Mouse (Mus musculus) hindbrain, embryonic 11.5 days (tissue): ENCODE data around the gene Nucks1. TPM values are rescaled to one million over a fixed set of nuclear protein-coding genes. Genes with fewer than 3 reads are reported as not detected.

Source experiments
- ATAC-seq: fragments of 200-750 bp; cut with Nextera tagmentation; 2 replicates; pipeline ENCODE4 v1.8.0; 2017; ENCODE audit warnings: mild to moderate bottlenecking, moderate TSS enrichment, moderate library complexity; ENCODE audit not compliant: low FRiP score
- DNase-seq: peaks from one replicate; pipeline ENCODE4 v3.0.0-alpha.2; 2015; ENCODE audit warnings: low spot score
- H3K27ac ChIP-seq: fragments of 300-500 bp; sonication (generic); 2 replicates; pipeline ENCODE4 v1.5.1; 2014; ENCODE audit warnings: mild to moderate bottlenecking, low read depth, low read length
- H3K27me3 ChIP-seq: fragments of 300-500 bp; sonication (generic); 2 replicates; pipeline ENCODE4 v1.6.1; 2014; ENCODE audit warnings: mild to moderate bottlenecking, low read length, moderate library complexity, mixed read lengths; ENCODE audit not compliant: control insufficient read depth, insufficient read depth
- H3K36me3 ChIP-seq: fragments of 300-500 bp; sonication (generic); 2 replicates; pipeline ENCODE4 v1.6.1; 2014; ENCODE audit warnings: mild to moderate bottlenecking, low read length, moderate library complexity, mixed read lengths; ENCODE audit not compliant: control insufficient read depth, insufficient read depth
- H3K4me1 ChIP-seq: fragments of 300-500 bp; sonication (generic); replicated peaks from 2 replicates; pipeline ENCODE4 v1.6.1; 2014; ENCODE audit warnings: low read length, mixed read lengths; ENCODE audit not compliant: control insufficient read depth, insufficient read depth
- H3K4me2 ChIP-seq: fragments of 300-500 bp; sonication (generic); replicated peaks from 2 replicates; pipeline ENCODE4 v1.6.1; 2014; ENCODE audit warnings: mild to moderate bottlenecking, low read depth, low read length
- H3K4me3 ChIP-seq: fragments of 300-500 bp; sonication (generic); 2 replicates; pipeline ENCODE4 v1.5.1; 2014; ENCODE audit warnings: low read depth, low read length
- H3K9ac ChIP-seq: fragments of 300-500 bp; sonication (generic); 2 replicates; pipeline ENCODE4 v1.6.1; 2014; ENCODE audit warnings: low read depth, low read length
- H3K9me3 ChIP-seq: fragments of 300-500 bp; sonication (generic); 2 replicates; pipeline ENCODE4 v1.6.1; 2016; ENCODE audit warnings: low read length; ENCODE audit not compliant: control insufficient read depth
- WGBS: fragments of 180-500 bp; shearing (Covaris S2); extraction: QIAGEN DNeasy Blood & Tissue Kit; methylation state at CpG from one replicate; pipeline ENCODE4 v1.1.7; 2014; 5-methylcytosine and 5-hydroxymethylcytosine counted together
- polyA plus RNA-seq: library from polyadenylated mRNA; unstranded; fragments of >200 nt; fragmentation: Nextera tagmentation; extraction: Ambion mirVana; gene quantifications from 2 replicates; pipeline ENCODE4 v1.2.1, GENCODE M21; 2014

Gene Nucks1
- polyA plus RNA-seq, 1 experiment from 2014 or later, result 66.1 TPM

DNA sequence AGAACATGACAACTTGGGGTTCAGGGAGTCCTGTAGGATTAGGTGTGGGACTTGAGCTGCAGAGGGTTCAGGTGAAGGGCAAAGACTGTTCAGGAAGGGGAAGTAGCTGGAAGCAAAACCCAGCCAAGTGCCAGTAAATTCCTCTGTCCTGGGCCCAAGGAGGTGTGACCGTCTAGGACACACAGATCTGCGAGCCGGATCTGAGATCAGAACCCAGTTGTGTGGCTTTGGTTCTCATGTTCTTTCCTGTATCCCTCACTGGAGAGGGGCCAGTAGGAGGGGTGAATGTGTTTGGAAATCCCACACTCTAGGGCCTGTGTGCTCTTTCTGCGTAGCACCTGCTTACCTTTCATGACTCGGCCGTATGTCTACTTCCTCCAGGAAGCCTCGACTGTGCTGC is 57.0 kb downstream of the Nucks1 start:
- Histone ChIP-seq H3K4me2 (no peak overlapping the region), H3K27me3 (peaks cover 10% of the 10 kb centered on the region; the same call in 1 of the 2 replicates), H3K9ac (no peak overlapping the region), H3K4me3 (no peak overlapping the region), H3K36me3 (no peaks in the 10 kb centered on the region), H3K27ac (no peak overlapping the region), H3K4me1 (peaks cover 35% of the 10 kb centered on the region), H3K9me3 (no peaks in the 10 kb centered on the region)
- no peak for ATAC-seq
- DNase-seq, result no peak
- WGBS, result 82% methylated on average over 7 of the region's 7 CpGs

- H3K36me3 ChIP-seq, result no peaks in the 10 kb centered on the region
- no peak overlapping the region for H3K4me2 ChIP-seq
- H3K27ac ChIP-seq, result no peak overlapping the region
- peaks cover 40% of the 10 kb centered on the region for H3K4me1 ChIP-seq
- ATAC-seq, result no peak
- no peak overlapping the region for H3K9ac ChIP-seq
- H3K27me3 ChIP-seq, result peaks cover 10% of the 10 kb centered on the region; the same call in 1 of the 2 replicates
- no peaks in the 10 kb centered on the region for H3K9me3 ChIP-seq
- DNase-seq, result no peak
- WGBS, result 34% methylated on average over 3 of the region's 3 CpGs
- no peak overlapping the region for H3K4me3 ChIP-seq
Measured at GRCm38 (mm10) chr1:131968556-131968955, 58.2 kb downstream of the Nucks1 start.

DNA sequence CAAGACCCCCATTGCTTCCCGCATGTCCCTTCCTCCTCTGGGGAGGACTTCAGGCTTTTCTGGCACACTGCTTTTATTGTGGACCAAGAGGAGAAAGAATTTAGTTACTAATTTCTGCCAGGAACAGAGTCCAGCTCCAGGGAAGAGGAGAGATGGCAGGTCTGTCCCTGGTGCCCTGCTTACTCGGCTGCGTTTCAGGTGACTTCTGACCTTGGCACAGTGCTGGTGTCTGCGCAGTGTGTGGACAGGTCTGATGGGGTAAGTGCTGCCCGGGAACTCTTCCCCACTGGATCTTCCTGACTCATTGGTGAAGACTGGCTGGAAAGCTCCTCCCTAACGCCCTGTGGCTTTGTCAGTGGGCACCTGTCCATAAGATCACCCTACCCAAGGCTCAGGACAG is 58.6 kb downstream of the Nucks1 start:
- H3K4me3 ChIP-seq, result no peak overlapping the region
- H3K9me3 ChIP-seq, result no peaks in the 10 kb centered on the region
- no peaks in the 10 kb centered on the region for H3K36me3 ChIP-seq
- 69% methylated on average over 6 of the region's 6 CpGs for whole genome bisulfite sequencing
- DNase-seq (no peak), ATAC-seq (no peak)
- H3K27ac ChIP-seq, result 0 out of 2 replicates have a peak overlapping the region, but pooled peaks have one; percentile 1
- H3K4me1 ChIP-seq, result peaks cover 38% of the 10 kb centered on the region
- peaks cover 8% of the 10 kb centered on the region; the same call in 1 of the 2 replicates for H3K27me3 ChIP-seq
- no peak overlapping the region for H3K4me2 ChIP-seq
- H3K9ac ChIP-seq, result no peak overlapping the region

GRCm38 (mm10) chr1:131969825-131970224 is 59.5 kb downstream of the Nucks1 start:
- H3K4me1 ChIP-seq, result peaks cover 37% of the 10 kb centered on the region
- WGBS, result 39% methylated on average over 4 of the region's 4 CpGs
- no peak overlapping the region for H3K27ac ChIP-seq

DNA sequence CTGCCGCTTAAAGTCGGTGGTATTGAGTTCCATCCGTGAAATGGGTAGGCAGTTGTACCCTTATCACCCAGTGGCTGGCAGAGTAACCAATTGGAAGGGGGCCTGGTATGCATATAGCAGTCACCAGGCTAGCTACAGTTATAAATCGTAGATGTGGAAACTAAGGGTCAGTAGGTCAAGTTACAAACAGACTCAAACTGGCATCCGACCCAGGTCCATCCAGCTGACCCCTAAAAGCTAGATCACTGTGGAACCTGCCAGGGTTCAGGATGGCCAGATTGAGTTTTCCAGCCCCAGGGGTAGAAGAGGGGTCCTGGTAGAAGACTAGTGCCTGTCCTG is 60.0 kb downstream of the Nucks1 start:
- Histone ChIP-seq H3K27me3 (no peaks in the 10 kb centered on the region; the same call in 1 of the 2 replicates), H3K4me1 (peaks cover 37% of the 10 kb centered on the region), H3K9me3 (no peaks in the 10 kb centered on the region), H3K9ac (no peak overlapping the region), H3K36me3 (no peaks in the 10 kb centered on the region), H3K4me2 (0 out of 2 replicates have a peak overlapping the region, but pooled peaks have one; percentile 11), H3K27ac (peak overlapping the region; percentile 95), H3K4me3 (no peak overlapping the region)
- DNase-seq, result no peak
- WGBS, result 30% methylated on average over 5 of the region's 5 CpGs
- ATAC-seq, result no peak; the same call in 1 of the 2 replicates

More at GRCm38 (mm10) chr1:131969825-131970224, 59.5 kb downstream of the Nucks1 start:
- Histone ChIP-seq H3K36me3 (no peaks in the 10 kb centered on the region), H3K4me3 (no peak overlapping the region), H3K4me2 (no peak overlapping the region), H3K9me3 (no peaks in the 10 kb centered on the region), H3K9ac (no peak overlapping the region), H3K27me3 (no peaks in the 10 kb centered on the region; the same call in 1 of the 2 replicates)
- ATAC-seq (no peak), DNase-seq (no peak)

DNA sequence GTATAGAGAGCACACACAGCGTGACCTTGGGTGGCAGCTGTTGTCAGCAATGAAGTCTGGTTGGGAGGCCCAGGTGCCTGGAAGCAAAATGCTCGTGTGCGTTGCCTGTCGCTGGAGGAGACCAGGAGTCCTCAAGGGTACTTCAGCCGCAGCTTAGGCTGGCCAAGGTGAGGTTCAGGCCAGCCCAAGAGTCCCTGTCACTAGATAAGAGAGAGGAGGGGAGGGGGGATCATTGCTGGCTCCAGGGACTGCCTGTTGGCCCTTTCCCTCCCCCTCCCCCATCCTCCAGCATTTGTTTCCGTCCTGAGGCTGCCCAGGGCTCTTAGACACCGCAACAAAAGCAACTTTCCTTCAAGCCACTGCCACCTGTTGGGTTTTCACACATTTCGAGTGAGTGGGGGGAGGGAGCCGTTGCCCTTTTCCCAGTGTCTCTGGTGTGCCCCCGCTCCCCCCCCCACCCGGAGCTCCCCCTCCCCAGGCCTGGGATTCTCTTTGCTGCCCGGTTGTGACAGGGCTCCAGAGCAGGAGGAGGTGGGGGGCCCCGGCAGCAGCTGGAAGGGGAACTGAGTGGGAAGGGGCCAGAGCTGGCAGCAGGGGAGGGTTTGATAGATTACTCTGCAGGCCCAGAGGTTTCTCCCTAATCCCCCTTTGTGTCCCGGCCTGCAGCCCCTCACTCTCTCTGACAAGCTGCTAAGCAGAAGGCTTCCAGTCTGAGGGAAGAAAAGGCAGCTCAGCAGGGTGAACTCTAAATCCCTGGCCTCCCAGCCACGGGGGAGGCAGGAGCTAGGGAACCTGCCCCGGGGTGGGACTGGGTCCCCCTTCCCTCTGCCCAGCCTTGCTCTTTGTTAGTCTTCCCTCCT is 60.6 kb downstream of the Nucks1 start:
- Histone ChIP-seq H3K9ac (peak overlapping the region; percentile 47), H3K4me1 (peaks cover 37% of the 10 kb centered on the region), H3K27ac (peak overlapping the region; percentile 95), H3K9me3 (no peaks in the 10 kb centered on the region), H3K4me3 (0 out of 2 replicates have a peak overlapping the region, but pooled peaks have one; percentile 8), H3K36me3 (no peaks in the 10 kb centered on the region), H3K4me2 (peak overlapping the region; percentile 20), H3K27me3 (no peaks in the 10 kb centered on the region; the same call in 1 of the 2 replicates)
- DNase-seq (peak; percentile 80), ATAC-seq (peak; percentile 87)
- WGBS, result 4% methylated on average over 16 of the region's 16 CpGs

GRCm38 (mm10) chr1:131971771-131972497 is 61.6 kb downstream of the Nucks1 start:
- Histone ChIP-seq H3K36me3 (no peaks in the 10 kb centered on the region), H3K9me3 (no peaks in the 10 kb centered on the region), H3K27me3 (no peaks in the 10 kb centered on the region; the same call in 1 of the 2 replicates), H3K4me1 (peaks cover 37% of the 10 kb centered on the region), H3K4me3 (no peak overlapping the region), H3K9ac (peak overlapping the region; percentile 47), H3K27ac (peak overlapping the region; percentile 95), H3K4me2 (peak overlapping the region; percentile 30)
- DNase-seq (peak; percentile 67), ATAC-seq (peak; percentile 81)
- 2% methylated on average over 15 of the region's 15 CpGs for WGBS

DNA sequence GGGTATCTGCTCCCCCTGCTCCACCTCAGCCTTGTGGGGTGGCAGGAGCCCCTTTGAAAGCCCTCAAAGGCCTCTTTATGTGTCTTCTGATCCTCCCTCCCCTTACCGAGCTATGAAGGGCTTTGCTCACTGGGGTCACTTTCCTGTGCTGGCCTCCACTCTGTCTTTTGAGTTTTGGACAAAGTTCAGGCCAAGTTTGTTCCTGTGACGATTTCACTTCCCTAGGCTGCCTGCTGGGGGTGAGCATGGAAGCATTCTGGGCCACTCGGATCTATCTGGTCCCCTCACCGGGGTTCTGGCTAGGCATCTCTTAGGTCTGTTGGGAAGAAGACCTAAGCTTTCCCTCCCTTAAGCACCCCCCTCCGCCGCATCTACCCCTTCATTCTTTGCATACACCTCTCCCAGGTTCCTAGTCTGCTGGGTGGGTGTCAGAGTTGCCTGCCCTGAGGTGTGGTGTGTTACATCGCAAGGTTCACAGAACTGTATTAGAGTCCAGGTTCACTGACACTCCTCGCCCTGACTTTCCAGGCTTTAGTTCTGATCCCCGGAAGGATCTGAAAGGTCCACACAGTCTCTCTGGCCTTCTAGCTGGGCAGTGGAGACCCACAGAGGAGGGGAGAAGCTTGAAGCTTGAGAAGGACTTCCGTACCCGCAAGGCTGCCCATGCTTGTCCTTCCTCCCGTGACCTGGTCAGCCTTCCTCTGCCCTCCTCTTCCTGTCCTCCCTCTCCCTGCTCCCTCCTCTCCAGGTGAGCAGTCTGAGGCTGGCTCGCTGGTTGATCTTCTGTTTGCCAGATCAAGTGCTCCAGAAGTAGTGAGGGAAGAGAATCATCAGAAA is 62.4 kb downstream of the Nucks1 start:
- Histone ChIP-seq H3K27me3 (no peaks in the 10 kb centered on the region; the same call in 1 of the 2 replicates), H3K27ac (peak overlapping the region; percentile 95), H3K9me3 (no peaks in the 10 kb centered on the region), H3K4me1 (peaks cover 37% of the 10 kb centered on the region), H3K4me3 (no peak overlapping the region), H3K4me2 (peak overlapping the region; percentile 30), H3K9ac (peak overlapping the region; percentile 47), H3K36me3 (no peaks in the 10 kb centered on the region)
- ATAC-seq (peak; percentile 1; the same call in 1 of the 2 replicates), DNase-seq (peak; percentile 39)
- WGBS, result 18% methylated on average over 13 of the region's 13 CpGs
